Mouse (Mus musculus): ENCODE results near the gene Mrpl46.

DNA sequence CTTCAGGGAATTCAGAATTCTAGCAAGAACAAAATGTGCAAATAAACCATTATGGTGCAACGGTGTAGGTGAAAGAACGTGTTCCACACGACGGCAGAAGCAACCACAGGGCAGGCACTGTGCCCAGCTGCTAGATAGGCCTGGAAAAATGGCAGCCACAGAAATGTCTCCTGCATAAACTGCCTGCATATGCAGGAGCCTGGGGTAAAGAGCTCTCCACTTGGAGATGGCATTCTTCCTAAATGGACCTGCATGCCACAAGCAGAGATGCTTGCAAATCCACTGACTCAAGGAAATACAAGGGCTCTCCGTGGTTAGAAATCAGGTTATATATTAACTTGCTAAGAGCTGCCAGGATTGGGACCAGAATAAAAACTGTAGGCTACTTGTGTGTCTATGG, 4.6 kb downstream of the Mrpl46 start:
- TF ChIP-seq CTCF (IDR thresholded peaks at IDR 0.05; ENCODE audit: borderline replicate concordance, control insufficient read depth, extremely low read depth, insufficient read depth, low read length, poor library complexity) (no peak), POLR2A (IDR thresholded peaks at IDR 0.05; ENCODE audit: control insufficient read depth, extremely low read depth, insufficient read depth, low read length, poor library complexity) (no peak)
